Mouse (Mus musculus) stomach, postnatal 0 days (tissue): ENCODE data around the gene Zfp108. TPM values are rescaled to one million over a fixed set of nuclear protein-coding genes. Genes with fewer than 3 reads are reported as not detected.

ENCODE experiments used
- ATAC-seq: fragments of 200-750 bp; cut with Nextera tagmentation; 2 replicates; pipeline ENCODE4 v1.8.0; 2017; ENCODE audit not compliant: low FRiP score, low TSS enrichment
- DNase-seq: peaks from one replicate; pipeline ENCODE4 v3.0.0-alpha.2; 2016; ENCODE audit warnings: low spot score
- H3K27ac ChIP-seq: fragments of 300-500 bp; sonication (generic); replicated peaks from 2 replicates; pipeline ENCODE4 v1.5.1; 2014; ENCODE audit warnings: mild to moderate bottlenecking, control low read depth
- H3K27me3 ChIP-seq: fragments of 300-500 bp; sonication (generic); 2 replicates; pipeline ENCODE4 v1.6.1; 2014; ENCODE audit warnings: low read length; ENCODE audit not compliant: control insufficient read depth, insufficient read depth
- H3K36me3 ChIP-seq: fragments of 300-500 bp; sonication (generic); 2 replicates; pipeline ENCODE4 v1.6.1; 2014; ENCODE audit warnings: low read length, mixed read lengths; ENCODE audit not compliant: control insufficient read depth, insufficient read depth
- H3K4me1 ChIP-seq: fragments of 300-500 bp; sonication (generic); replicated peaks from 2 replicates; pipeline ENCODE4 v1.6.1; 2014; ENCODE audit warnings: antibody characterized with exemption; ENCODE audit not compliant: control insufficient read depth, insufficient read depth
- H3K4me2 ChIP-seq: fragments of 300-500 bp; sonication (generic); replicated peaks from 2 replicates; pipeline ENCODE4 v1.6.1; 2014; ENCODE audit warnings: low read depth, mild to moderate bottlenecking, control low read depth, moderate library complexity
- H3K4me3 ChIP-seq: fragments of 300-500 bp; sonication (generic); 2 replicates; pipeline ENCODE4 v1.5.1; 2014; ENCODE audit warnings: low read depth, low read length, control low read depth
- H3K9ac ChIP-seq: fragments of 300-500 bp; sonication (generic); 2 replicates; pipeline ENCODE4 v1.6.1; 2014; ENCODE audit warnings: mild to moderate bottlenecking, low read length, control low read depth, mixed read lengths
- H3K9me3 ChIP-seq: fragments of 300-500 bp; sonication (generic); 2 replicates; pipeline ENCODE4 v1.6.1; 2016; ENCODE audit warnings: low read length; ENCODE audit not compliant: control insufficient read depth
- CTCF ChIP-seq: IDR thresholded peaks from 2 replicates; pipeline ENCODE4 v1.5.1; 2016; ENCODE audit warnings: antibody characterized with exemption, low read depth, mild to moderate bottlenecking, moderate library complexity
- EP300 ChIP-seq: optimal IDR thresholded peaks from 2 replicates; pipeline ENCODE3; 2016; ENCODE audit warnings: antibody characterized with exemption
- WGBS: fragments of 180-500 bp; shearing (Covaris S2); extraction: QIAGEN DNeasy Blood & Tissue Kit; methylation state at CpG from one replicate; pipeline ENCODE4 v1.1.7; 2014; 5-methylcytosine and 5-hydroxymethylcytosine counted together
- polyA plus RNA-seq: library from polyadenylated mRNA; unstranded; fragments of >200 nt; fragmentation: Nextera tagmentation; extraction: Ambion mirVana; gene quantifications from 2 replicates; pipeline ENCODE4 v1.2.1, GENCODE M21; 2015

The Zfp108 gene
- polyA plus RNA-seq, 1 experiment from 2014 or later = 1.9 TPM

DNA sequence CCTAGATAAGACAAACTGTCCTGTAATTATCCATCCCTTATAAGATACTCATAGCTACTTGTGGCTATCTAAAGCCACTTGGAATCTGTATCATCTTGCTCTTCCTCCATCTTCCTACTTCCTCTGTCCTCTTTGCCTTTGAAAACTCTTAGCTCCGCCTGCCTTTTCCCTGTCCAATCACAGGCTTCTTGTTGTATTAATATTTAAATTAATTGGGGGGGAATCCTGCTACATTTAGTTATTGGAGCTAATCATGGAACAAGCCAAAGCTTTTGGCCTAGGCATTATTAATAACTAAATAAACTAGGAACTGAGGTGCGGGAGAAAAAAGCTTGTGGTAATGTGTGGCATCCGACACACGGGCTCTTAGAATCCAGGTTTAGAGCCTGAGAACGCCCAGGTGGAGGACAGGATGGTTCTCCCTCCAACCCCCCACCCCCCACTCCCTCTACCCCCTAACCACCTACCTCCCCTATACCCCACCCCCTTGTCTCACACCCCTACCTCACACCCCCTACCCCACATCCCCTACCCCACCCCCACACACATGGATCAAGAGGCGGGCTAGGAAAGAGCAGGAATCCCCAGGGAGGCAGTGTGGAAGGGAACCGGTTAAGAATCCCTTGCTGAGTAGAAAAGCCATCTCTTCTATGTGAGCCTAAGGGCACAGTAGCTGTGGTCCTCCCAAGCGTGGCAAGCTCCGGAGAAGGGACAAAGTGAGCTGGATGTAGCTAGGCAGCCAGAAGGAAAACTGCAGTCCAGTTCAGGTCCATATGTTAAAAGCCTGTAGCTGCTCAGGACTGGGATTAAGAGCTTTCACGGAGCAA, 25.6 kb downstream of the Zfp108 start:
- Histone ChIP-seq H3K9ac (no peak overlapping the region), H3K4me3 (no peak overlapping the region), H3K36me3 (no peaks in the 10 kb centered on the region), H3K4me2 (no peak overlapping the region), H3K27me3 (no peaks in the 10 kb centered on the region), H3K9me3 (no peaks in the 10 kb centered on the region), H3K27ac (no peak overlapping the region), H3K4me1 (no peaks in the 10 kb centered on the region)
- TF ChIP-seq EP300 (no peak), CTCF (no peak)
- ATAC-seq (no peak), DNase-seq (no peak)
- 61% methylated on average over 10 of the region's 10 CpGs for WGBS

DNA sequence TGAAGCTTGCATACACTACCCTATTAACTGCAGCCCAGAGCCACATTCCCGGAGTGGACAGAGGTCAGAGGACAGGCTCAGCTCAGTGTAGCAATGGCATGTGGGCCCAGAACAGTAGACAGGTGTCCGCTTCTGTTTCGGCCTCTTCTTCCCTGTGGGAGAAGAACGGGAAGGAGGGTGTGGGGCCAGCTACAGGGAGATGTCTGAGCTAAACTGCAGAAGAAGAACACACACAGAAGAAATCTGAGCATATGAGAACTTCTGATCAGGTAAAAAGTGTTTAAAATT, 26.2 kb downstream of the Zfp108 start:
- H3K36me3 ChIP-seq = no peaks in the 10 kb centered on the region
- H3K9me3 ChIP-seq = no peaks in the 10 kb centered on the region
- no peak for ATAC-seq
- no peak overlapping the region for H3K4me2 ChIP-seq
- WGBS = 43% methylated on average over 4 of the region's 4 CpGs
- H3K4me3 ChIP-seq = no peak overlapping the region
- no peak for DNase-seq
- no peaks in the 10 kb centered on the region for H3K4me1 ChIP-seq
- no peaks in the 10 kb centered on the region for H3K27me3 ChIP-seq
- TF ChIP-seq CTCF (no peak), EP300 (no peak)
- H3K27ac ChIP-seq = no peak overlapping the region
- H3K9ac ChIP-seq = no peak overlapping the region

DNA sequence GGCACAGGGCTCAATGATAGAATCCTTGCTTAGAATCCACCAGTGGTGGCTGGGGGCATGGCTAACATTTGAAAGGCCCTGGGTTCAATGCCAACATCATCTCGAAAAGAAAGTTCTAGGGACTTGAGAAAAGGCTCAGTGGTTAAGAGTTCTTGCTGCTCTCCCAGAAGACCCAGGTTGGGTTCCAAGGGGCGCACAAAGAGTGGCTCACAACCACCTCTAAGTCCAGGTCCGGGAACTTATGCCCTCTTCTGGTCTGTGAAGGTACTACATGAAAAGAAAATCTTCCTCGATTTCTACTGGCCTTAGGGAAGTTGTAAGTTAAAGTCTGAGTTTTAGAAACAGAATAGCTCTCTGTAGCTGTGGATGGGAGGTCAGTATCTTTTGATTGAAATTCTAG, 31.5 kb downstream of the Zfp108 start:
- TF ChIP-seq EP300 (no peak), CTCF (peak; percentile 48)
- H3K4me2 ChIP-seq = no peak overlapping the region
- no peaks in the 10 kb centered on the region for H3K9me3 ChIP-seq
- no peak overlapping the region for H3K9ac ChIP-seq
- 51% methylated on average over 4 of the region's 4 CpGs for WGBS
- ATAC-seq = no peak
- peaks cover 5% of the 10 kb centered on the region for H3K36me3 ChIP-seq
- H3K4me3 ChIP-seq = no peak overlapping the region
- H3K27me3 ChIP-seq = no peaks in the 10 kb centered on the region
- no peaks in the 10 kb centered on the region for H3K4me1 ChIP-seq
- peak; percentile 8 for DNase-seq
- H3K27ac ChIP-seq = no peak overlapping the region

DNA sequence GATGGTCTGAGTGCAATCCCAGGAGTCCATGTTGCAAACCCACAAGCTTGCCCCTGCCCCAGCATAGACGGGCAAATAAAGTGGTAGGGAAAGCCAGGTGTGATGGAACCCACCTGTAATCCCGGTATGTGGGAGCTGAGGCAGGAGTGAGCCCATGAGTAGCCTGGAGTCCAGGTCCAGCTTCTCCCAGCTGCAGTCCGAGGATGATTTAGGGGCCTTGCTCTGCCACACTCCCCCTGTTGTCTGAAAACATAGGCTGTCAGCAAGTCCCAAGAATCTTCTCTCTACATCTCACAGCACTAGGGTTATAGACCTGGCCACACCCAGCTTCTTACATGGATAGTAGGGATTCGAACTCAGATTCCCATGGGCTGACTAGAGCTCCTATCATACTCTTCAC, 32.3 kb downstream of the Zfp108 start:
- no peak for DNase-seq
- no peak for TF ChIP-seq EP300
- TF ChIP-seq CTCF = no peak
- no peaks in the 10 kb centered on the region for H3K4me1 ChIP-seq
- ATAC-seq = no peak
- no peak overlapping the region for H3K27ac ChIP-seq
- no peak overlapping the region for H3K4me3 ChIP-seq
- H3K9me3 ChIP-seq = no peaks in the 10 kb centered on the region
- H3K4me2 ChIP-seq = no peak overlapping the region
- H3K9ac ChIP-seq = no peak overlapping the region
- H3K36me3 ChIP-seq = peaks cover 13% of the 10 kb centered on the region
- no peaks in the 10 kb centered on the region for H3K27me3 ChIP-seq
- 80% methylated on average over 4 of the region's 4 CpGs for WGBS

DNA sequence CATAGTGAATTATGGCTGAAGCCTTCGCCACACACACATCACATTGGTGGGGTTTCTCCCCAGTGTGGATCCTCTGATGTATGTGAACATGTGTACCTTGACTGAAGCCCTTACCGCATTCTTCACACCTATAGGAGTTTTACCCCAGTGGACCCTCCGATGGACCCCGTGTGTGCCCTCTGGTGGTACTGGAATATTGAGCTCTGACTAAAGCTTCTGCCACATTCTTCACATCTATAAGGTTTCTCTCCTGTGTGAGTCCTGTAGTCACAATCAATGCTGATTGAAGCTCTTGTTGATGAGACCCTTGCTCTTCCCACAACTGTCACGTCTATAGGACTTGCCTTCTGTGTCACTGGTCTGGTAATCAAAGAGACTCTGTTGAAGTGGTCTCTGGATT, 33.1 kb downstream of the Zfp108 start:
- Histone ChIP-seq H3K36me3 (peaks cover 17% of the 10 kb centered on the region), H3K27me3 (no peaks in the 10 kb centered on the region), H3K4me2 (no peak overlapping the region), H3K9ac (no peak overlapping the region), H3K4me3 (no peak overlapping the region), H3K27ac (no peak overlapping the region), H3K4me1 (no peaks in the 10 kb centered on the region), H3K9me3 (no peaks in the 10 kb centered on the region)
- no peak for DNase-seq
- ATAC-seq = no peak
- 90% methylated on average over 5 of the region's 5 CpGs for WGBS
- no peak for TF ChIP-seq CTCF
- no peak for TF ChIP-seq EP300

GRCm38 (mm10) chr7:24288512-24288911, 33.9 kb downstream of the Zfp108 start:
- Histone ChIP-seq H3K4me2 (no peak overlapping the region), H3K27ac (no peak overlapping the region), H3K9ac (no peak overlapping the region), H3K4me3 (no peak overlapping the region), H3K4me1 (no peaks in the 10 kb centered on the region), H3K27me3 (no peaks in the 10 kb centered on the region), H3K36me3 (peaks cover 17% of the 10 kb centered on the region), H3K9me3 (no peaks in the 10 kb centered on the region)
- WGBS = 85% methylated on average over 6 of the region's 6 CpGs
- TF ChIP-seq CTCF (no peak), EP300 (no peak)
- DNase-seq = no peak
- no peak for ATAC-seq
